Mouse (Mus musculus) cortical plate, adult 2 months (tissue): ENCODE data around the gene Gdf7. TPM values are rescaled to one million over a fixed set of nuclear protein-coding genes. Genes with fewer than 3 reads are reported as not detected.

Source experiments
- H3K27ac ChIP-seq: fragments of 200-500 bp; 2 replicates; pipeline ENCODE4 v1.5.1; 2012; ENCODE audit warnings: low read length, control low read depth, inconsistent platforms; ENCODE audit not compliant: insufficient read depth
- H3K4me1 ChIP-seq: fragments of 200-500 bp; 2 replicates; pipeline ENCODE4 v1.6.1; 2011; ENCODE audit warnings: low read length; ENCODE audit not compliant: control insufficient read depth, insufficient read depth
- H3K4me3 ChIP-seq: fragments of 200-500 bp; 2 replicates; pipeline ENCODE4 v1.5.1; 2011; ENCODE audit warnings: mild to moderate bottlenecking, low read length, control low read depth; ENCODE audit not compliant: insufficient read depth
- CTCF ChIP-seq: fragments of 200-500 bp; IDR thresholded peaks from 2 replicates; pipeline ENCODE4 v1.5.1; 2011; ENCODE audit warnings: mild to moderate bottlenecking, control low read depth, low read length; ENCODE audit not compliant: insufficient read depth; ENCODE audit errors: extremely low read depth
- POLR2A ChIP-seq: fragments of 200-500 bp; IDR thresholded peaks from 2 replicates; pipeline ENCODE4 v1.6.1; 2011; ENCODE audit warnings: mild to moderate bottlenecking, low read length, control low read depth; ENCODE audit not compliant: insufficient read depth; ENCODE audit errors: extremely low read depth
- polyA plus RNA-seq: library from polyadenylated mRNA; depleted of rRNA; stranded (reverse); fragments of >200 nt; gene quantifications from 2 replicates; pipeline ENCODE4 v1.2.3, GENCODE M21; 2012; rRNA removed

The Gdf7 gene
- polyA plus RNA-seq, 1 experiment = 0.06 TPM

DNA sequence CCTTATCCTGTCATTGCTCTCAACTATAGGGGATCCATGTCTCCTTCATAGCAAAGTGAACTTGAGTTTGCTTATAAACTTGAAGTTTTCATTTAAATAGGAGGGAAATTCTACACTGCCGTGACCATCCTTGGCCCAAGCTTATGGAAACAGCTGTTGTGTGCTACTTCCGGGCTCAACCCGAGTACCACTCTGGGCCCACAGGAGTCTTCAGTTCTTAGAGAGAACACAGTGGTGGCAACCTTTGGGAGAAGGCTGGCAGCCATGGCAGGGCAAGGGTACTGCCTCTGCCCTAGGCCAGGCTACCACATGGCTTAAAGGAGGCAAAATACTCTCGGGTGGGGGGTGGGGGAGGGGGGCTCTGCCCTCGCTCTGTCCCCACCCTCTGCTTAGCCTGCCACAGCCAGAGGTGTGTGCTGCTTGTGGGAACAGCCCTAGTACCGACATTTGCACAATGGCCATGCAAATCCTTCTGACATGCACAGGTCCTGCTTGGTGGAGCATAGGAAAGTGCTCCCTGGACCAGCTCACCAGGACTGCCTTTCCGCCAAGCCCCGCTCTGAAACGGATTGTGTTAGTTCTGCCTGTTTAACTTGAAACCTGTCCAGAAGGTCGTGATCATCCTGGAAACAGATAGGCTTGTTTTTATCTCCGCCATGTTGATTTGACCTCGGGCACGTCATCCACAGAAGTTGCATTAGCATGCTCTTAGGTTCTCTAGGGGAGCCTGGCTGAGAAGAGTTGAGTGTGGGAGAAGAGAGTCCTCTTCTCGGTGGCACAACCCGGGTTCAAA is 20.3 kb downstream of the Gdf7 start:
- no peak for TF ChIP-seq CTCF
- TF ChIP-seq POLR2A = no peak
- Histone ChIP-seq H3K4me1 (no peaks in the 10 kb centered on the region), H3K27ac (no peak overlapping the region), H3K4me3 (no peak overlapping the region)

DNA sequence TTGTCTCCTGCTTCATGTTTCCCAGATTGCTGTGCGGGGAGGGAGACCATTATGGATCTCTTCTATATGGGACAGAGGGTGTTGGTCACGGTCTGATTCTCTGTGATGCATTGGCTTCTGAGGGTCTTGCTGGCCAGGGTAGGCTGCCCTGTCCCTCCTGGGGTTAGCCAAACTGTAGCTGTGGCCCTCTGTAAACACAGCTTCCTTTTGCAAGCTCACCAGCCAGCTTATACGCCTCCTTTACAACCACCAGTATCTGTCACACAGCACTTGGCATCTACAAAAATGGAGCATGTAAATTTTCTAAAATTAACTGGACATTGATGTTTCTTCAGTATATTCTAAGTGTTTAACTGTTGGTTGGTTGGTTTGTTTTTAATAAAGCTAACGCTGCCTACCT is 26.3 kb downstream of the Gdf7 start:
- TF ChIP-seq CTCF (no peak), POLR2A (no peak)

DNA sequence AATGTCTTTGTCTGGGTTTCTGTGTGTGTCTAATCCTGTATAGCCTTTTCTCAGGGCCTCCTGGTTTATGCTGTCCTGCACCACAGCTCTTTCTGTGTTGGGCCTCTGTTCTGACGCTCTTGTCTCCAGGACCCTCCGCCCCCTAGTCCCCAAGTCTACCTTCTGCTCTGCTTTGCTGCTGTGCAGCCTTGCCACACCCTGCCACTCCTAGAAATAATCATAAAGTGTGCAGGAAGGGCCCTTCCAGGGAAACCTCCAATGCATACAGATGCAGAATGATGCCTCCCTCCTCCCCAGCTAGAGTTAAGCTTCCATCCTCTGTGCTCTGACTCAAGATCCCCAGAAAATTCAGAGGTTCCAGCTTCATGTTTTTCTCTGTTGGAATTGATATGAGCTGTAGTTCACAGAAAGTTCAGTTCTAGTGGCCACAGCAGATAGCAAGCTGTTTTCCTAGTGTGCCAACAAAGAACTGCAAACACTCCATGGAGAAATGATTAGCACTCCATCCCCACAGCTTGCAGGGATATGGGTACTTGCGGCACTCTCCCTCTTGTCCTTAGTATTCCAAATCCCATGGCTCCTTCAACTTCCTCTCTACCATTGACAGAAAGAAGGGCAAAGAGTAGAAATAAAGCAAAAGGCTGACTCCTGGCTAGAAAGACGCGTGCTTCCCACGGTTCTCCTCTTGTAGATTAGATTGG is 28.1 kb downstream of the Gdf7 start:
- Histone ChIP-seq H3K27ac (no peak overlapping the region), H3K4me3 (no peak overlapping the region), H3K4me1 (peaks cover 2% of the 10 kb centered on the region; the same call in 1 of the 2 replicates)
- TF ChIP-seq POLR2A = no peak
- TF ChIP-seq CTCF = no peak

More for the DNA sequence above, 26.3 kb downstream of the Gdf7 start:
- Histone ChIP-seq H3K4me1 (peaks cover 2% of the 10 kb centered on the region; the same call in 1 of the 2 replicates), H3K4me3 (no peak overlapping the region), H3K27ac (no peak overlapping the region)

DNA sequence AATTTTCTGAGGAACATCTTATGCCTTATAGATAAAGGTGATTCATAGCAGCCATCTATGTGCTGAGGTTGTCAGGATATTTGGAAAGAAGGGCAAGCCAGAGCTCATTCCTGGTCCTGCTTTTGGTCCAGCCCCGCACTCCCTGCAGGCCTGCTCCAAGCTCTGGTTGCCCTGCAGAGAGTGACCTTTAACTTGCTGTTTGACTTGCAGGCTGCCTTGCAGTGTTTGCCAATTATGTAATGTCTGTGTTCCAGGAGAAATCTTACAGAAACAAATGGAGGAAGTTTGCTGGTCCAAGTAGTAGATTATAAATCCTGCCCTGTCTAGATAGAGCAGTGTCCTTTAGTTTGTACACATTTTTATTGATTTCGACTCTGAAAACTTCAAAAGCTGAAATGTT is 30.3 kb downstream of the Gdf7 start:
- Histone ChIP-seq H3K4me3 (no peak overlapping the region), H3K27ac (no peak overlapping the region), H3K4me1 (peaks cover 2% of the 10 kb centered on the region; the same call in 1 of the 2 replicates)
- TF ChIP-seq POLR2A (no peak), CTCF (no peak)

DNA sequence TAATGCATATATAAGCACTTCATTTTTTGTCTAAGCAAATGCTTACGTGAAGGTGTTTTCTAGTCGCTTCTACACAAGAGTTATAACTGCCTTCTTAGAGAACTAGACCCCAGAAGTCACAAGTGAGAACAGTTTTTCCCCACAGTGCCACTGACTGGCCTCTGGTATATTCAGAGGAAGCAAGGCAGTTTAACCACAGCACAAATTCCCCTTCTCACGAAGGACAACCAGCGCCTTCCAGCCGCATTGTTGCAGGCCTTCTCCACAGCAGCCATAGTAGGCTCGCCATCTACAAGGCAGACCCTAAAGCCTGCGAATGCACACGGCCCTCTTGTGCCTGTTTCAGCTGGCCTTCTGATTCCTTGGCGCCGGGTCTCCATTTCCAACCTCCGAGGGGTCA is 32.1 kb downstream of the Gdf7 start:
- Histone ChIP-seq H3K4me1 (no peaks in the 10 kb centered on the region), H3K4me3 (no peak overlapping the region), H3K27ac (no peak overlapping the region)
- no peak for TF ChIP-seq CTCF

DNA sequence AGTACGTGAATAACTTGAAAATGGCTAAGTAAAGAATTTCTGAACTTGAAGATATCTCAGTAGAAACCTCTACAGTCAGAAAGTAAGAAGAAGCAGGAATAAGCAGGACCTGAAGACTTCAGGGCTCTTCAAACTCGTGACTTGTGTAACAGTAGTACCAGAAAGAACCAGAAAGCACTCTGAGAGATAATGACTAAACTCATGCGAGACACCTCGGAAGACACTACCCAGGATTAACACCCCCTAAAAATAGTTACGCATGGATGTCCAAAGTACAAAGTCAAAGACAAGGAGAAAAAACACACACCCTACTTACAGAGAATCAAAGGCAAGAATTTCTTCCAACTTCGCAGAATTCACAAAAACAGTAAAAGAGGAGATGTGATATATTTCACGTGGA is 35.4 kb downstream of the Gdf7 start:
- TF ChIP-seq CTCF (no peak), POLR2A (no peak)
- Histone ChIP-seq H3K27ac (no peak overlapping the region), H3K4me3 (no peak overlapping the region), H3K4me1 (no peaks in the 10 kb centered on the region)

DNA sequence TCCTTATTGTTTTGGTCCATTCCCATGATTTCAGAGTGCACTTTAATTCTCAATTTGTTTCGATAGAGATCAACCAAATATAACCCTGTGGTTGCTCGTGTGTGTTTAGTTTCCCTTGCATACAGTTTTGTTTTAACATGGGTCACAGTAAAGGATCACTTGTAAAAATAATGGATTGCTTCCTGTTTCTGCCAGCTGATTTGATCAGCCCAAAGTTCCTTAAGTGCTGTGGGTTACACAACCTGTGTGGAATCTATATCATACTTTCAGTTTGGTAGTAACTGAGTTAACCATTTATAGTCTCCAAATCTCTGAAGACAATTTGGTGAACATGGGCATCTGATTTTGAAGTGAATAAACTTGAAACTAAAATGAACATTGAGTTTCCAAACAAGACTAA is 41.5 kb downstream of the Gdf7 start:
- no peak overlapping the region for H3K4me3 ChIP-seq
- no peak overlapping the region for H3K27ac ChIP-seq
- no peaks in the 10 kb centered on the region for H3K4me1 ChIP-seq
- TF ChIP-seq CTCF (no peak), POLR2A (no peak)

Other genes with a start within 250 kb of the Gdf7 start
- gene Ldah, start 93.8 kb downstream of the Gdf7 start, polyA plus RNA-seq = 47.3 and 54.7 TPM in 2 replicates
- gene Hs1bp3, start 11.5 kb upstream of the Gdf7 start, polyA plus RNA-seq = 15.4 and 15.7 TPM in 2 replicates
- gene Rhob, start 198.1 kb upstream of the Gdf7 start, polyA plus RNA-seq = 353 and 368 TPM in 2 replicates